Mouse (Mus musculus): ENCODE measurements at regions not wholly inside any gene's neighbourhood (a gene's known extent, or its start where the extent isn't known, plus 50 kb on each side); places are given as distances from the start of the nearest gene placed in this dataset.

DNA sequence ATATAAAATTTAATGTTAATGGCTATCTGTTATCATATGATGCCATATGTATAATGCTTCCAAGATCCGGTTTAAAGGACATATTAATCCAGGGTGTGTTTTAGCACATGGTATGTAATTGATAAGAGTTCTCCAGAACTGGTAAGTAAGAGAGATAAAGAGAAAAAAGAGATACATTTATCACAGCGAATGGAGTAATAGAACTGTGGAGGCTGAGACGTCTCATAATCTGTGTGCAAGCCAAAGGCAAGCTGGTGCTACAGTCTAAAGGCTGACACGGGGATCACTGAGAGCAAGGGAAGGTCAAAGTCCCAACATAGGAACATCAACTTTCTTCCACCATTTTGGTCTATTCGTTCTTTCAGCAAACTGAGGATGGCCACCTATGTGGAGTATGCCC is 146.0 kb upstream of the Smarcad1 start:
- no peak for TF ChIP-seq POLR2A (IDR thresholded peaks at IDR 0.05; ENCODE audit: low read depth, low read length)
- TF ChIP-seq CTCF (IDR thresholded peaks at IDR 0.05; ENCODE audit: borderline replicate concordance, insufficient read depth, low read length) = no peak

All from embryonic fibroblast, embryonic 13.5 days (primary cell).